Mouse (Mus musculus) adrenal gland, postnatal 14 days (tissue): ENCODE measurements around the gene Manea. TPM values are rescaled to one million over a fixed set of nuclear protein-coding genes. Genes with fewer than 3 reads are reported as not detected.
"Not testable (repeated sequence)": the region's sequence is repeated elsewhere in the genome, so short reads cannot be mapped to it uniquely, and the experiment has no call there.

ENCODE experiments used
- DNase-seq: peaks from one replicate; pipeline ENCODE4 v3.0.0; 2021; ENCODE audit warnings: mixed read lengths
- long read RNA-seq, 2 experiments: library from polyadenylated mRNA; stranded (forward); transcript quantifications; one replicate each; pipeline ENCODE4 v2.0.0; 2021
- total RNA-seq: library from RNA; stranded (reverse); gene quantifications from 2 replicates; pipeline ENCODE4 v1.2.3, GENCODE M21; 2021

The Manea gene
- 20.7 and 24.6 TPM in 2 replicates for total RNA-seq
- long read RNA-seq, experiment 1, full-length matches to known transcripts = 6 of 8 reads
- long read RNA-seq, experiment 1, partial matches to known transcripts = 2 of 8 reads
- long read RNA-seq, experiment 1, other reads (novel, unspliced or antisense) = 0 of 8 reads
- long read RNA-seq, experiment 2, full-length matches to known transcripts = 1 of 6 reads
- long read RNA-seq, experiment 2, partial matches to known transcripts = 1 of 6 reads
- long read RNA-seq, experiment 2, other reads (novel, unspliced or antisense) = 4 of 6 reads

GRCm38 (mm10) chr4:26346443-26347106 is at the start of gene Manea:
Manea (minus strand) TSS chr4:26346891.
- peak; percentile 97 for DNase-seq

GRCm38 (mm10) chr4:26354616-26355015 is 7.9 kb upstream of the Manea start:
- no peak for DNase-seq

- no peak for DNase-seq
These were observed 7.0 kb upstream of the Manea start for GRCm38 (mm10) chr4:26353643-26354231.

GRCm38 (mm10) chr4:26347239-26347638 is 548 bp upstream of the Manea start:
- no peak for DNase-seq

GRCm38 (mm10) chr4:26345741-26346442 is 799 bp downstream of the Manea start:
- peak; percentile 7 for DNase-seq

- DNase-seq = no peak
These were observed 1.6 kb downstream of the Manea start for GRCm38 (mm10) chr4:26345080-26345479.

- DNase-seq = no peak
These were observed 4.3 kb downstream of the Manea start for GRCm38 (mm10) chr4:26342346-26342745.

- no peak for DNase-seq
These were observed 8.1 kb downstream of the Manea start for GRCm38 (mm10) chr4:26338604-26339003.

- no peak for DNase-seq
These were observed 10.1 kb downstream of the Manea start for GRCm38 (mm10) chr4:26336563-26336962.

- DNase-seq = not testable (repeated sequence)
These were observed 42.0 kb downstream of the Manea start for GRCm38 (mm10) chr4:26304731-26305130.

GRCm38 (mm10) chr4:26277112-26277716 is 69.5 kb downstream of the Manea start:
- DNase-seq = no peak

GRCm38 (mm10) chr4:26276264-26276663 is 70.4 kb downstream of the Manea start:
- no peak for DNase-seq

- DNase-seq = no peak
These were observed 70.9 kb downstream of the Manea start for GRCm38 (mm10) chr4:26275769-26276168.
